Mouse (Mus musculus): ENCODE data around the gene Erc2. TPM values are rescaled to one million over a fixed set of nuclear protein-coding genes. Genes with fewer than 3 reads are reported as not detected.

The Erc2 gene
- polyA plus RNA-seq, 1 experiment: 0.53 TPM

- Histone ChIP-seq H3ac (ENCODE audit: control insufficient read depth, insufficient read length) (no peak overlapping the region), H3K4me2 (ENCODE audit: low read depth) (no peak overlapping the region), H3K36me3 (ENCODE audit: control insufficient read depth, insufficient read depth) (no peaks in the 10 kb centered on the region), H3K4me3 (no peak overlapping the region), H3K27me3 (ENCODE audit: control insufficient read depth, insufficient read depth, insufficient read length) (no peaks in the 10 kb centered on the region), H3K79me2 (ENCODE audit: control insufficient read depth, insufficient read depth) (no peaks in the 10 kb centered on the region)
- TF ChIP-seq REST (IDR thresholded peaks at IDR 0.05; ENCODE audit: insufficient read depth, insufficient read length): no peak
- TF ChIP-seq POLR2AphosphoS2 (IDR thresholded peaks at IDR 0.05; ENCODE audit: insufficient read length, low read depth): no peak
- TF ChIP-seq E2F4 (IDR thresholded peaks at IDR 0.05; ENCODE audit: insufficient read depth): no peak
- TF ChIP-seq MAX (IDR thresholded peaks at IDR 0.05; ENCODE audit: low read depth): no peak
- TF ChIP-seq MYOG (IDR thresholded peaks at IDR 0.05; ENCODE audit: control insufficient read depth in 1 of 3, insufficient read depth in 1 of 3, insufficient read length in 2 of 3, low read depth in 2 of 3): no peak
- no peak for TF ChIP-seq POLR2A (IDR thresholded peaks at IDR 0.05; ENCODE audit: insufficient read length, low read depth)
- TF ChIP-seq CEBPB (IDR thresholded peaks at IDR 0.05; ENCODE audit: insufficient read depth, poor library complexity, severe bottlenecking): no peak
- TF ChIP-seq MYOD1 (IDR thresholded peaks at IDR 0.05; ENCODE audit: control insufficient read depth in 1 of 3, insufficient read length in 2 of 3, low read depth in 2 of 3): no peak
- TF ChIP-seq SRF (IDR thresholded peaks at IDR 0.05; ENCODE audit: control insufficient read depth, insufficient read length, low read depth): no peak
Measured at GRCm38 (mm10) chr14:28150942-28151341, 528.7 kb downstream of the Erc2 start.

- Histone ChIP-seq H3ac (ENCODE audit: control insufficient read depth, insufficient read length) (no peak overlapping the region), H3K4me3 (no peak overlapping the region), H3K4me2 (ENCODE audit: low read depth) (no peak overlapping the region), H3K27me3 (ENCODE audit: control insufficient read depth, insufficient read depth, insufficient read length) (no peaks in the 10 kb centered on the region), H3K36me3 (ENCODE audit: control insufficient read depth, insufficient read depth) (no peaks in the 10 kb centered on the region), H3K79me2 (ENCODE audit: control insufficient read depth, insufficient read depth) (no peaks in the 10 kb centered on the region)
- TF ChIP-seq MYOG (IDR thresholded peaks at IDR 0.05; ENCODE audit: control insufficient read depth in 1 of 3, insufficient read depth in 1 of 3, insufficient read length in 2 of 3, low read depth in 2 of 3): no peak
- TF ChIP-seq TCF12 (IDR thresholded peaks at IDR 0.05; ENCODE audit: insufficient read depth, poor library complexity, severe bottlenecking): no peak
- TF ChIP-seq POLR2AphosphoS2 (IDR thresholded peaks at IDR 0.05; ENCODE audit: insufficient read length, low read depth): no peak
Measured at GRCm38 (mm10) chr14:28155706-28156105, 533.5 kb downstream of the Erc2 start.

- Histone ChIP-seq H3ac (ENCODE audit: control insufficient read depth, insufficient read length) (no peak overlapping the region), H3K4me3 (no peak overlapping the region), H3K27me3 (ENCODE audit: control insufficient read depth, insufficient read depth, insufficient read length) (no peaks in the 10 kb centered on the region), H3K79me2 (ENCODE audit: control insufficient read depth, insufficient read depth) (no peaks in the 10 kb centered on the region), H3K36me3 (ENCODE audit: control insufficient read depth, insufficient read depth) (no peaks in the 10 kb centered on the region), H3K4me2 (ENCODE audit: low read depth) (no peak overlapping the region)
- TF ChIP-seq MYOG (IDR thresholded peaks at IDR 0.05; ENCODE audit: control insufficient read depth in 1 of 3, insufficient read depth in 1 of 3, insufficient read length in 2 of 3, low read depth in 2 of 3): no peak
- TF ChIP-seq TCF12 (IDR thresholded peaks at IDR 0.05; ENCODE audit: insufficient read depth, poor library complexity, severe bottlenecking): no peak
- TF ChIP-seq TCF3 (IDR thresholded peaks at IDR 0.05; ENCODE audit: insufficient read length, low read depth): no peak
- TF ChIP-seq CEBPB (IDR thresholded peaks at IDR 0.05; ENCODE audit: insufficient read depth, poor library complexity, severe bottlenecking): no peak
- TF ChIP-seq E2F4 (IDR thresholded peaks at IDR 0.05; ENCODE audit: insufficient read depth): no peak
- TF ChIP-seq USF1 (IDR thresholded peaks at IDR 0.05; ENCODE audit: low read depth): no peak
Measured at GRCm38 (mm10) chr14:28160852-28161251, 538.6 kb downstream of the Erc2 start.

GRCm38 (mm10) chr14:28164642-28165408 lies 542.6 kb downstream of the Erc2 start:
- Histone ChIP-seq H3K4me3 (no peak overlapping the region), H3ac (ENCODE audit: control insufficient read depth, insufficient read length) (no peak overlapping the region), H3K79me2 (ENCODE audit: control insufficient read depth, insufficient read depth) (no peaks in the 10 kb centered on the region), H3K4me2 (ENCODE audit: low read depth) (no peak overlapping the region), H3K27me3 (ENCODE audit: control insufficient read depth, insufficient read depth, insufficient read length) (no peaks in the 10 kb centered on the region), H3K36me3 (ENCODE audit: control insufficient read depth, insufficient read depth) (no peaks in the 10 kb centered on the region)
- TF ChIP-seq POLR2AphosphoS2 (IDR thresholded peaks at IDR 0.05; ENCODE audit: insufficient read length, low read depth): no peak
- no peak for TF ChIP-seq USF1 (IDR thresholded peaks at IDR 0.05; ENCODE audit: low read depth)
- no peak for TF ChIP-seq TCF12 (IDR thresholded peaks at IDR 0.05; ENCODE audit: insufficient read depth, poor library complexity, severe bottlenecking)
- no peak for TF ChIP-seq E2F4 (IDR thresholded peaks at IDR 0.05; ENCODE audit: insufficient read depth)
- no peak for TF ChIP-seq SRF (IDR thresholded peaks at IDR 0.05; ENCODE audit: control insufficient read depth, insufficient read length, low read depth)

GRCm38 (mm10) chr14:28165621-28166211 lies 543.5 kb downstream of the Erc2 start:
- Histone ChIP-seq H3K4me2 (ENCODE audit: low read depth) (no peak overlapping the region), H3K27me3 (ENCODE audit: control insufficient read depth, insufficient read depth, insufficient read length) (no peaks in the 10 kb centered on the region), H3ac (ENCODE audit: control insufficient read depth, insufficient read length) (no peak overlapping the region), H3K79me2 (ENCODE audit: control insufficient read depth, insufficient read depth) (no peaks in the 10 kb centered on the region), H3K36me3 (ENCODE audit: control insufficient read depth, insufficient read depth) (no peaks in the 10 kb centered on the region), H3K4me3 (no peak overlapping the region)
- no peak for TF ChIP-seq REST (IDR thresholded peaks at IDR 0.05; ENCODE audit: insufficient read depth, insufficient read length)
- no peak for TF ChIP-seq CEBPB (IDR thresholded peaks at IDR 0.05; ENCODE audit: insufficient read depth, poor library complexity, severe bottlenecking)
- no peak for TF ChIP-seq MAX (IDR thresholded peaks at IDR 0.05; ENCODE audit: low read depth)
- no peak for TF ChIP-seq POLR2A (IDR thresholded peaks at IDR 0.05; ENCODE audit: insufficient read length, low read depth)
- TF ChIP-seq MYOD1 (IDR thresholded peaks at IDR 0.05; ENCODE audit: control insufficient read depth in 1 of 3, insufficient read length in 2 of 3, low read depth in 2 of 3): no peak
- no peak for TF ChIP-seq MYOG (IDR thresholded peaks at IDR 0.05; ENCODE audit: control insufficient read depth in 1 of 3, insufficient read depth in 1 of 3, insufficient read length in 2 of 3, low read depth in 2 of 3)
- TF ChIP-seq USF1 (IDR thresholded peaks at IDR 0.05; ENCODE audit: low read depth): no peak
- no peak for TF ChIP-seq TCF3 (IDR thresholded peaks at IDR 0.05; ENCODE audit: insufficient read length, low read depth)
- no peak for TF ChIP-seq POLR2AphosphoS2 (IDR thresholded peaks at IDR 0.05; ENCODE audit: insufficient read length, low read depth)
- TF ChIP-seq E2F4 (IDR thresholded peaks at IDR 0.05; ENCODE audit: insufficient read depth): no peak
- TF ChIP-seq SRF (IDR thresholded peaks at IDR 0.05; ENCODE audit: control insufficient read depth, insufficient read length, low read depth): no peak
- no peak for TF ChIP-seq TCF12 (IDR thresholded peaks at IDR 0.05; ENCODE audit: insufficient read depth, poor library complexity, severe bottlenecking)
